8 mouse cellular contexts compared by ENCODE assay signal in the genomic region with DNA sequence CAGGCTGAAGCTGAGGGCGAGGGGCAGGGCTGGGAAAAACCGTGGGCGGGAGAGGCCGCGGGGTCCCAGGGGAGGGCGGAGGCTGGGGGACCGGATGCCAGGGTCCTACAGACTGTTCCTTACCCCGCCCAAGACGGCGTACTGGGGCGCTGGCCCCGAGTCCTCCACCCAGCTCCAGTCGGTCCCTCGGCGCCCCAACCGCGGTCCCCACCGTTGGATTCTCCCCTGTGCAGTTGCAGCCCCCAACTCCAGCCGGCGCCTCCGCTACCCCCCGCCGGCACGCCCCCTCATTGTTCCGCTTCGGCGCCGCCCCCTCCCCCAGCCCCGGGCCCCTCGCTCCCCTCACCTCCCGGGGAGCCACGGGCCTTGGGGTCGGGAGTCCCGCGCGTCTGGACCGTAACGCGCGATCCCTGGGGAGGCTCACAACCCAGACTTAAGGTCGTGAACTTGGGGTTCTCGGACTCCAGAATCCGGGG. TPM values are rescaled to one million over a fixed set of nuclear protein-coding genes. Genes with fewer than 3 reads are reported as not detected.
DNase-seq lines count a peak whose midpoint lies in the region; ATAC-seq and TF ChIP-seq lines count a peak whose summit lies in the region.

No protein-coding gene starts in this region.

- H3K27ac ChIP-seq in forebrain, embryonic 13.5 days, result peak overlapping the region; percentile 88
- H3K27ac ChIP-seq in hindbrain, embryonic 10.5 days, result peak overlapping the region; percentile 95
- H3K27ac ChIP-seq in limb, embryonic 14.5 days (replicated peaks; ENCODE audit: low read depth, low read length), result peak overlapping the region; percentile 87
- peak overlapping the region; percentile 88 for H3K27ac ChIP-seq in midbrain, embryonic 16.5 days (ENCODE audit: low read length)

- H3K9me3 ChIP-seq in forebrain, embryonic 13.5 days (replicated peaks), result no peaks in the 10 kb centered on the region
- H3K9me3 ChIP-seq in hindbrain, embryonic 10.5 days, result no peaks in the 10 kb centered on the region
- H3K9me3 ChIP-seq in limb, embryonic 14.5 days (ENCODE audit: control insufficient read depth, low read length), result no peaks in the 10 kb centered on the region
- H3K9me3 ChIP-seq in midbrain, embryonic 16.5 days (replicated peaks; ENCODE audit: control insufficient read depth, low read length, poor library complexity, severe bottlenecking), result no peaks in the 10 kb centered on the region

- peak overlapping the region; percentile 87 for H3K4me2 ChIP-seq in forebrain, embryonic 13.5 days
- H3K4me2 ChIP-seq in limb, embryonic 14.5 days (replicated peaks; ENCODE audit: low read depth, low read length, severe bottlenecking), result peak overlapping the region; percentile 95
- peak overlapping the region; percentile 96 for H3K4me2 ChIP-seq in midbrain, embryonic 16.5 days (ENCODE audit: low read length)

- H3K27me3 ChIP-seq in forebrain, embryonic 13.5 days, result no peaks in the 10 kb centered on the region
- H3K27me3 ChIP-seq in hindbrain, embryonic 10.5 days (ENCODE audit: insufficient read depth, poor library complexity, severe bottlenecking), result no peaks in the 10 kb centered on the region
- H3K27me3 ChIP-seq in limb, embryonic 14.5 days (ENCODE audit: control insufficient read depth, insufficient read depth, low read length), result no peaks in the 10 kb centered on the region
- H3K27me3 ChIP-seq in midbrain, embryonic 16.5 days (ENCODE audit: control insufficient read depth, insufficient read depth, low read depth, low read length), result no peaks in the 10 kb centered on the region

- under 1% methylated on average over 21 of the region's 43 CpGs for WGBS in forebrain, embryonic 13.5 days
- WGBS in hindbrain, embryonic 10.5 days, result under 1% methylated on average over 43 of the region's 43 CpGs
- WGBS in limb, embryonic 14.5 days, result under 1% methylated on average over 27 of the region's 43 CpGs
- under 1% methylated on average over 25 of the region's 43 CpGs for WGBS in midbrain, embryonic 16.5 days

- DNase-seq in cerebellum, postnatal 10 days, result peak; percentile 56 to 68
- no peak for DNase-seq in cerebellum, adult 11 months
- peak; percentile 69 for DNase-seq in hindbrain, embryonic 10.5 days (ENCODE audit: low spot score)
- peak; percentile 61 for DNase-seq in limb, embryonic 14.5 days (ENCODE audit: low spot score)
- DNase-seq in testis, postnatal 14 days (ENCODE audit: low spot score), result peak; percentile 80
- DNase-seq in natural killer cell, adult 2 months (ENCODE audit: low spot score in 2 of 2), result no peak

- TF ChIP-seq POLR2A in limb, embryonic 14.5 days (IDR thresholded peaks at IDR 0.05; ENCODE audit: borderline replicate concordance, extremely low read depth, insufficient read depth, insufficient read length), result 0 out of 2 replicates have a peak, but pooled peaks have one; percentile 42

- H3K4me1 ChIP-seq in forebrain, embryonic 13.5 days, result peaks cover 42% of the 10 kb centered on the region
- peaks cover 65% of the 10 kb centered on the region for H3K4me1 ChIP-seq in hindbrain, embryonic 10.5 days (replicated peaks)
- H3K4me1 ChIP-seq in limb, embryonic 14.5 days (ENCODE audit: control insufficient read depth, insufficient read depth, low read length), result peaks cover 27% of the 10 kb centered on the region
- peaks cover 18% of the 10 kb centered on the region for H3K4me1 ChIP-seq in midbrain, embryonic 16.5 days (ENCODE audit: control insufficient read depth, insufficient read depth, low read length)

- ATAC-seq in forebrain, embryonic 13.5 days, result peak; percentile 4; the same call in 1 of the 2 replicates
- ATAC-seq in limb, embryonic 14.5 days (ENCODE audit: low FRiP score, low read depth), result no peak
- ATAC-seq in midbrain, embryonic 16.5 days, result 0 out of 2 replicates have a peak, but pooled peaks have one; percentile 2

- H3K9ac ChIP-seq in forebrain, embryonic 13.5 days, result peak overlapping the region; percentile 88
- H3K9ac ChIP-seq in limb, embryonic 14.5 days (ENCODE audit: low read depth, low read length, severe bottlenecking), result peak overlapping the region; percentile 88
- H3K9ac ChIP-seq in midbrain, embryonic 16.5 days (ENCODE audit: low read depth, low read length), result peak overlapping the region; percentile 80

- peaks cover 32% of the 10 kb centered on the region for H3K36me3 ChIP-seq in forebrain, embryonic 13.5 days (ENCODE audit: poor library complexity, severe bottlenecking)
- peaks cover 40% of the 10 kb centered on the region for H3K36me3 ChIP-seq in hindbrain, embryonic 10.5 days
- H3K36me3 ChIP-seq in limb, embryonic 14.5 days (ENCODE audit: control insufficient read depth, insufficient read depth, low read length), result peaks cover 40% of the 10 kb centered on the region
- H3K36me3 ChIP-seq in midbrain, embryonic 16.5 days (ENCODE audit: control insufficient read depth, insufficient read depth, low read length), result no peaks in the 10 kb centered on the region

- H3K4me3 ChIP-seq in forebrain, embryonic 13.5 days, result peak overlapping the region; percentile 81
- H3K4me3 ChIP-seq in hindbrain, embryonic 10.5 days, result peak overlapping the region; percentile 74
- H3K4me3 ChIP-seq in limb, embryonic 14.5 days (replicated peaks; ENCODE audit: low read length), result peak overlapping the region; percentile 82
- H3K4me3 ChIP-seq in midbrain, embryonic 16.5 days (ENCODE audit: low read depth, low read length), result peak overlapping the region; percentile 88

RNA-seq across cellular contexts. Expression of a gene that starts 0.8 kb away (rescaled TPM):
- 43.1 and 50.0 TPM in 2 replicates for polyA plus RNA-seq in forebrain, embryonic 13.5 days (2015; fragmentation: Nextera tagmentation; extraction: Ambion mirVana)
- polyA plus RNA-seq in hindbrain, embryonic 10.5 days (2016; fragmentation: Nextera tagmentation; extraction: Ambion mirVana), result 82.4 and 93.0 TPM in 2 replicates
- 67.3 and 87.8 TPM in 2 replicates for polyA plus RNA-seq in limb, embryonic 14.5 days (2012; rRNA removed)
- 59.0 and 69.1 TPM in 2 replicates for polyA plus RNA-seq in limb, embryonic 14.5 days (2014; fragmentation: Nextera tagmentation; extraction: Ambion mirVana)
- polyA plus RNA-seq in midbrain, embryonic 16.5 days (2015; fragmentation: Nextera tagmentation; extraction: Ambion mirVana), result 22.9 and 23.1 TPM in 2 replicates

RNA-seq across cellular contexts. Expression of a gene that starts 8.5 kb away (rescaled TPM):
- polyA plus RNA-seq in forebrain, embryonic 13.5 days (2015; fragmentation: Nextera tagmentation; extraction: Ambion mirVana), result 4.5 and 4.8 TPM in 2 replicates
- polyA plus RNA-seq in hindbrain, embryonic 10.5 days (2016; fragmentation: Nextera tagmentation; extraction: Ambion mirVana), result 5.3 and 5.8 TPM in 2 replicates
- polyA plus RNA-seq in limb, embryonic 14.5 days (2012; rRNA removed), result 12.3 and 19.0 TPM in 2 replicates
- 16.0 TPM in 2 replicates for polyA plus RNA-seq in limb, embryonic 14.5 days (2014; fragmentation: Nextera tagmentation; extraction: Ambion mirVana)
- polyA plus RNA-seq in midbrain, embryonic 16.5 days (2015; fragmentation: Nextera tagmentation; extraction: Ambion mirVana), result 2.9 and 3.3 TPM in 2 replicates

RNA-seq across cellular contexts. Expression of a gene that starts 21.0 kb away (rescaled TPM):
- 49.3 and 51.5 TPM in 2 replicates for polyA plus RNA-seq in forebrain, embryonic 13.5 days (2015; fragmentation: Nextera tagmentation; extraction: Ambion mirVana)
- polyA plus RNA-seq in hindbrain, embryonic 10.5 days (2016; fragmentation: Nextera tagmentation; extraction: Ambion mirVana), result 62.9 and 65.0 TPM in 2 replicates
- 47.5 and 61.6 TPM in 2 replicates for polyA plus RNA-seq in limb, embryonic 14.5 days (2012; rRNA removed)
- 46.6 and 49.9 TPM in 2 replicates for polyA plus RNA-seq in limb, embryonic 14.5 days (2014; fragmentation: Nextera tagmentation; extraction: Ambion mirVana)
- polyA plus RNA-seq in midbrain, embryonic 16.5 days (2015; fragmentation: Nextera tagmentation; extraction: Ambion mirVana), result 39.6 and 40.3 TPM in 2 replicates

RNA-seq across cellular contexts. Expression of a gene that starts 21.1 kb away (rescaled TPM):
- polyA plus RNA-seq in forebrain, embryonic 13.5 days (2015; fragmentation: Nextera tagmentation; extraction: Ambion mirVana), result 644 and 704 TPM in 2 replicates
- 777 and 925 TPM in 2 replicates for polyA plus RNA-seq in hindbrain, embryonic 10.5 days (2016; fragmentation: Nextera tagmentation; extraction: Ambion mirVana)
- polyA plus RNA-seq in limb, embryonic 14.5 days (2012; rRNA removed), result 1,848 and 2,127 TPM in 2 replicates
- polyA plus RNA-seq in limb, embryonic 14.5 days (2014; fragmentation: Nextera tagmentation; extraction: Ambion mirVana), result 1,280 and 1,345 TPM in 2 replicates
- polyA plus RNA-seq in midbrain, embryonic 16.5 days (2015; fragmentation: Nextera tagmentation; extraction: Ambion mirVana), result 414 and 435 TPM in 2 replicates

RNA-seq across cellular contexts. Expression of a gene that starts 21.2 kb away (rescaled TPM):
- polyA plus RNA-seq in forebrain, embryonic 13.5 days (2015; fragmentation: Nextera tagmentation; extraction: Ambion mirVana), result 95.4 and 97.1 TPM in 2 replicates
- polyA plus RNA-seq in hindbrain, embryonic 10.5 days (2016; fragmentation: Nextera tagmentation; extraction: Ambion mirVana), result 83.2 and 85.4 TPM in 2 replicates
- 97.8 and 102 TPM in 2 replicates for polyA plus RNA-seq in limb, embryonic 14.5 days (2012; rRNA removed)
- polyA plus RNA-seq in limb, embryonic 14.5 days (2014; fragmentation: Nextera tagmentation; extraction: Ambion mirVana), result 54.2 and 63.1 TPM in 2 replicates
- 96.1 and 109 TPM in 2 replicates for polyA plus RNA-seq in midbrain, embryonic 16.5 days (2015; fragmentation: Nextera tagmentation; extraction: Ambion mirVana)

Comparison
In these comparisons a context has a peak if more than half of its experiments do, and no peak if none do; other contexts are left out.
1. DNase-seq: peak in cerebellum, postnatal 10 days (2 of 2), hindbrain, embryonic 10.5 days (single experiment), limb, embryonic 14.5 days (single experiment) and testis, postnatal 14 days (single experiment); none in cerebellum, adult 11 months (single experiment) and natural killer cell, adult 2 months (0 of 2).
2. Peak in every context shown above with its lines, with median percentiles within 50 percentile points of each other: H3K27ac ChIP-seq, H3K4me2 ChIP-seq, H3K4me3 ChIP-seq and H3K9ac ChIP-seq.